Mouse (Mus musculus): ENCODE results near the gene M1ap.
A peak's percentile ranks its signal among the peaks of the same experiment; 100 is the strongest.

The M1ap gene

DNA sequence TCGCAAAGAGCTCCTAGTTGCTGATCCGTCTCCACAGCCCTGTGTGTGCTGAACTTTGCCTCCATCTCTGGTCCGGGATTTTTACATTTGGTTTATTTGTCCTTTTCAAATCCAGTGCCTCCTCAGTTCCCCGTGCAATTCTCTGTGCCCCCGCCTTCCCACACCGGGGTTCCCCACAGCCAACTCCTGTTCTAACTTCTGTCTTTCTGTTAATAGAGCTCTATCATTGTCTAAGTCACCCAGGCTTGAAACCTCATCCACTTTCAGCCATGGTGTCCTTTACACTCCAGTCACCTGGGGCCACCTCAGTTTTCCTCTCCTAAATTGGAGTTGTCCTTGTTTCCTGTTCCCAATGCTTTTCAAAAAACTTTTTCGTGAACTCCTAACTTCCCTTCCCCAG, 64.6 kb downstream of the M1ap start:
- no peak for DNase-seq

- no peak for DNase-seq
Measured at GRCm38 (mm10) chr6:83011756-83012155, 65.1 kb downstream of the M1ap start.

GRCm38 (mm10) chr6:83013444-83013843, 66.7 kb downstream of the M1ap start:
- DNase-seq = no peak

DNA sequence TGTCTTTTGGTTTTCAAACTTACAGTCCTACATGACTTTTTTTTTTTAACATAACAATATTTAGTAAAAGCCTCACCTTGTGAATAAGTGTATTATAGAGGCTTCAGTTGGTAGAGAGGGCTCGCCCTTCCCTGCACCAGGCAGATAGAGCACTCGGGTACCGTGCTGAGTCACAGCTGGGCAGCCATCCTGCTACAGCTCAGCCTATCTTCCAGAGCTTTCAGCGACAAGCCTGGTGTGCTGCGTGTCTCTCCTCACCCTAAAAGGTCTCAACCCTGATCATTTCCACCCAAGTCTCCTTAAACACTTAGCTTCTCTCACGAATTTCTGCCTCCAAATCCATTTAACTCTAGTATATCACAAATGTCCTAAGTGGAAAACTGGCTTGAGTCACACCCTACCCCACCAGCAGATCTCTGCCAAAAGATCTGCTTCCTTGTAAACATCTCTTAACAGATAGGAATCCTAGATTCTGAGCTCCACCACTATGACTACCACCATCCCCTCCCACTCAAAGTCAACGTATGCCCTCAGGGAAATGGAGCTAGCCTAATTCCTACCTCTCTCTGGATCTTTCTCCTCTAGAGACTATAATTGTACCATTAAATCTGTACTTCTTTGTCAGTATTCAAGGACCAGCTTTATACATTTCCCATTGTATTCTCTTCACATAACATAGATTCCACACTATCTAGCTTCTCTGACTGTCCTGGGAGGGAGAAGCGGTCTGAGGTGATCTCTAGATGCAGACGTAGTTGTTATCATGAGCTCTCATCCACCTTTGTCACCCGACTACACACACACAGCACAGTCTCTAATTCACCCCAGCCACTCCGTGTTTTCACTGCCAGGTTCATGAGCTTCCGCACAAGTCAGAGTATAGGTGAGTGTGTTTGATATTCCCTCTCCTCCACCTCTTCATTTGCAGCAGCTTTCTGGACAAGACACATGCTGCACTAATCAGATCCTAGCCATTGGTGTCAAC, 68.1 kb downstream of the M1ap start:
- no peak for DNase-seq

DNA sequence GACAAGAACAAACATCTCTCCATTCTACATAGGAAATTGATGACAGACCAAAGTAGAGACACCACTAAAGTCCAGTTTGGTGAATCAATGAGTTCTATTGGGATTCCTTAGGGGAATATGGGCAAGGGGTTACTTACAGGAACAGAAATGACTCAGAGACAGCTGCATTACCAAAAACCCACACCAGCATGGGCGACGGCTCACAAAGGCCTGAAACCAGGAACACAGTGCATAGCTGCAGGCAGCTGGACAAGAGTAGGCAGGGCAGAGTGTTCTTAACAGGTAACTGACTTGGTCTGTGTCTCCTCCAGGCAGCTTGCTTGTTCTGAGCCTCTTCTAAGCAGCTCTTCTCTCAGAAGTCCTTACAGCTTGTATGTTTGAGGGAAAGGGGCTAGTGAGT, 69.0 kb downstream of the M1ap start:
- DNase-seq = no peak

DNA sequence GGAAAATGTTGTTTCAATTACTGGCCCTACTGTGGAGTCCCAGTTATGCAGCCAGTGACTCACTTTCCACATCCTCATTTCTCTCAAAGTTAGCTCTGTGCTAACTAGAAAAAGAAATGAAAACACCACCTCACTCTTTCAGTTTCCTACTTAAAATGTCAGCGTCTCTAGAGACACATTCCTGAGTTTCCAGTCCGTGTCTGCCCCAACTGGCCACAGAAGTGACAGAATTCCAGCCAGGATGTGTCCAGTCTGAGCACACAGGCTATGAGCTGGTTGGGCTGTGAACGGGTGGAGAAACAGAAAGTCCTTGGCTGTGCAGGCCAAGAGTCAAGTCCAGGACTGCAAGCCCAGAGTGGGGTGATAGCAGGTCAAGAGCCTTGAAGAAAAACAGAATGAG, 70.5 kb downstream of the M1ap start:
- no peak for DNase-seq

DNA sequence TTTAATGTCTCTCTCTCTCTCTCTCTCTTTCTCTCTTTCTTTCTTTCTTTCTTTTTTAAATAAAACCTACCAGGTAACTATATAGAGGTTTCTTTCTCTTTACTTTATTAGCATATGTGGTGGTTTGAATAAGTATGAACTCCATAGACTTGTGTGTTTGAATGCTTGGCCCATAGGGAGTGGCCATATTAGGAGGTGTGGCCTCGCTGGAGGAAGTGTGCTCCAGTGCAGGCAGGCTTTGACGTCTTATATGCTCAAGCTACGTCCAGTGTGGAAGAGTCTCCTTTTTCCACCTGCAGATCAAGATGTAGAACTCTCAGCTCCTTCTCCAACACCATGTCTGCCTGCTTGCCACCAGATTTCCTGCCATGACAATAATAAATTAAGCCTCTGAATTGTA, 72.3 kb downstream of the M1ap start:
- DNase-seq = no peak

GRCm38 (mm10) chr6:83020121-83020520, 73.4 kb downstream of the M1ap start:
- DNase-seq = no peak

GRCm38 (mm10) chr6:83020836-83021593, 74.3 kb downstream of the M1ap start:
- no peak for DNase-seq

DNA sequence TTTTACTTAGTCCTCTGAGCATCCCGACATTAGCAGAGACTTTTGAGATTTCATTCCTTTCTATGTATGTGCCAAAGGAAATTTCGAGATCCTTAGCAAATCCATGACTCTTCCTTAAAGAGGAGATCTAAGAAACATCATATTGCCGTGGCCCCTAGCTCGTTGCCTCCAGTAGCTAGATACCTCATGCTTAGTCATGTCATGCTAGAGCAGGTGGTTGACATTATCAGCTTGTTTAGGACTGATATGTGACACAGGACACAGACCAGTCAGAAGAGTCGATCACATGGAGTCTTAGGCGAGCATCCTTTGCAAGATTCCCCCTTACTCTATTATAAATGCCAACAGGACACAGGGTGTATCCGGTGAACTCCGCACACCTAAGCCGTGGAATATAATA, 76.3 kb downstream of the M1ap start:
- DNase-seq = no peak

DNA sequence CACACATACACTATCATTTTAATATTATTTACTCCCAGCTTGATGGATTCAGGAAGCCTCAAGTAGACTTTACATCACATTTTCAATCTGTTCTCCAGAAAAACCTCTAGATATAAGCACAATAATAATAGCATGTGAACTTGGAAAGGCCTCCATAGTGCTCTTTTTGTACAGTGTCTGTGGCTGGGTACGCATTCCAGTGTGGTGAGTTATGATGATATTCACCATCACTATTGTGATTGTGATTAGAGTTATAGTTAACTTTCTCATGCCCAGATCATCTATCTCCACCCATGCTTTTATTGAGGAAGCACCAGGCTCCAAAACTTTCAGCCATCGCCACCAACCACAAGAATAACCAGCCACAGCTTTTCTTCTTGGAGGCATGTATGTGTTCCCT, 77.1 kb downstream of the M1ap start:
- DNase-seq = no peak

DNA sequence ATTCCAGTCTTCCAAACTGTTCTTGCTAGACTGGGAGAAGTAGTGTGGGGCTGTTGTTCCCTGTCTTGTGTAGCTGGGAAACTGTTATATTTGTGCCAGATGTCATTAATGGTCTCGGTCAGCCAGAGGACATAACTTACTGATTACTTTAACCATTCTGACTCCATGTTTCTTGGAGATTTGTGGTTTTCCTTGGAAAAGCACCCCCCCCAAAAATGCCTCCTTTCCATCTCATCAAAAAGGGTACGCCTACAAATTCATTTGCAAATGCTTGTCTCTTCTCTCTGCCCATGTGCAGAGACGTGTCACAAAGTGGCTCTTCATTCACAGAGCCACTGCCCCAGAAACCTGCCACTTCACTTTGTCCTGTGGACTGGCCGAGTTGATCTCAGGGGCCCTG, 77.7 kb downstream of the M1ap start:
- DNase-seq = no peak

DNA sequence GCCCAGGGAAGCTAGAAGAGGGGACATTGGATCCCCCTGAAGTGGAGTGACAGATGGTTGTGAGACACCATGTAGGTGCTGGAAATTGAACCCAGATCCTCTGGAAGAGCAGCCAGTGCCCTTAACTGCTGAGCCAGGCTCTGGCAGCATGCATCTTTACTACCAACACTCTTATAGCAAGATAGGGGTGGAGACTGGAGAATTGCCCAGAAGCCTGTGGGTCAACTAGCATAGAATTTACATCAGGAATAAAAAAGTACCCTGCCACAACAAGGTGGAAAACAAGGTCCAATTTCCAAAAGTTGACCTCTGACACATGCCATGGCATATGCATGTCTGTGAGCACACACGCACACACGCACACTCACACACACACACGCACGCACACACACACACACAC, 78.5 kb downstream of the M1ap start:
- DNase-seq = no peak

DNA sequence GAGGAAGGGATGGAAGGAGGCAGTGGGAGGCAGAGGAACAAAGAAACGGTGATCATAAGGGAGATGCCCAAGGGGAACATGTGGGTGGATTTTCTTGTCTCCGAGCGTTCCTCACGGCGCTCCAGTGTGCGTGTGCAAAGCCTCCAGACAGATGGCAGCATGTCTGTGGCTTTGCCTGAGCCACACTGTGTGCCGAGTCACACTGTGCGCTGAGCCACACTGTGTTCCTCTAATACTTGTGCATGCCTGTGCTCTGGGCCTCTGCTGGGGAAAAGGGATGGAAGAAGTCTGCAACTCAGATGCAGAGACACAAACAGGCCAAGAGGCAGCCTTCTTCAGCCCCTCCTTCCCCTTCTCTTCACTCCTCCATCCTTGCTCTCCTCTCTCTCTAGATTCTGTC, 80.6 kb downstream of the M1ap start:
- no peak for DNase-seq

DNA sequence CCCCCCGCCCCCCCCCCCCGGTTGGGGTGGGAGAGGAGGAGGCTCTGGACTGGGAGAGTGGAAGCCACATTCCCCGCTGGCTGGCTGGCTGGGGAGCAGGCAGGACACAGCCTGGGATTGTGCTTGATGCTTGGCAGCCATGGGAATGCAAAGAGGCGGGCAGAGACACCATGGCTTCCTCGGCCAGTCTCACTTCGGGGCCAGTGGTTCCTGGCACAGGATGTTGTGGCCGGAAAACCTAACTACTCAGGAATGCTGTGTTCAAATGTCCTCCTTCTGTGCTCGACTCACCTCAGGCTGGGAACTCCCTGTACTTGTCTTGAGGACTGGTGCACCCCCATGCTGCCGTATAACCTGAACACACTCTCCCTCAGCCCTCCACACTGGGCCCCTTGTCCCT, 81.0 kb downstream of the M1ap start:
- no peak for DNase-seq

DNA sequence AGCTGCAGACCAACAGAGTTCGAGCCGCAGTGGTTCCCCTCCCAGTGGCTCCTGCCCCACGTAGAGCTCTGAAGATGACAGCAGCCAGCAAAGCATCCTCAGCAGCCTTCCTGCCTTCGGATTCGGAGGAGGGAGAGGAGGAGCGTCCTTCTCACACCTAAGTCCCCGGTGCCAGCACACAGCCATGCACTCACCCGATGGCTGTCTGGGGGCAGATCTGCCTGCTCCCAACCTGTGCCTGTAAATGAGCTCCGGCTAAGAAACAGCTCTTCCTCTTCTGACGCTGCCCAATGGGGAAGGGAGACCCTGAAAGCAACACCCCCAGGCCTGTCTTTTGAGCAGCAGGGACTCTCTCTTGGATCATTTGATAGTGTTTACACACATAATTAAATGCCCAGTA, 83.1 kb downstream of the M1ap start:
- no peak for DNase-seq

- no peak for DNase-seq
Measured at GRCm38 (mm10) chr6:83031111-83031510, 84.4 kb downstream of the M1ap start.

GRCm38 (mm10) chr6:83031921-83032590, 85.4 kb downstream of the M1ap start:
- no peak for DNase-seq

- no peak for DNase-seq
Measured at GRCm38 (mm10) chr6:83032769-83033191, 86.1 kb downstream of the M1ap start.

DNA sequence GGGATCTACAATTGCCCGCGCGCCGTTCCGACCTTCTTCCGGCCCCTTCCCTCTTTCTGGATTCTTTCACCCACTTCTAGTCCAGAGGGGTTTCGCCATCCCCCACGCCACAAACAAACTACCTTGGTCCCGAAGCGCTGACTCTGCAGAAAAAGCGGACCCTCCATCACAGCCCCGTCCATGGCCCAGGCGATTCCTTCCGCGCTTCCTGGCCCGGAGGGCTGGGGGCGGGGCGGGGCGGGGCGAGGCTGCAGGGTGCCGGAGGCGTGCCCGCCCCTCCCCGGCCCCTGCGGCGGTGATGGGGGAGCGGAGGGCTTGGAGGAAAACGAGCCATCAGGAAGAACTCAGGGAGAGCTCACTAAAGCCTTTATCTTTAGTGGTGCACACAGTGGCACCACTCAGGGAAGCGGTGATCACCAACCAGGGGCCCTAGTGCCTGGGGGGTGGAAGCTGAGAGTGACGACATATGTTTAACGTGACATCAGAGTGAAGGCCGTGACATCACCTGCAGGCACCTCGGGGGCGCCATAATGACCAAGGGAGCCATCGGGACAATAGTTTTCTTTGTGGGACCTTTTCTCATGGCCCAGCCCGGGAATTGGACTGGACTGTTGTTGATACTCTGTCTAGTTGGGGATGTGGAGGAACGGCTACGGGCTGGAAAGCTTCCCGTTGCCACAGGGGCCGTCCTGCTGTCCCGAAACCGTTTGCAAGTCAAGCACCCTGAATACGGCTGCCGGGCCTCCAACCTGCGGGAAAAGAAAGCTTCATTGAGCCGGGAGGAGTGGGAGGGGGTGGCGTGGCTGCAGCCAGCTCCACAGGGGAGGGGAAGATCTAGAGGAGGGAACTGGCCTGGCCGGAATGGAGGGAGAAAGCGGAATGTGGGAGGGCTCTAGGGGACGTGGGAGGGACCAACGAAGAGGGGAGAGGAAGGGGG, 86.8 kb downstream of the M1ap start, which contains the start of the genes Dok1 and Loxl3:
Gene Dok1 (minus strand): TSS at position 223 of the 937 bp plus-strand sequence.
Gene Loxl3 (plus strand): TSS at position 925 of the 937 bp plus-strand sequence.
- DNase-seq = peak; percentile 43

GRCm38 (mm10) chr6:83034463-83035055, 87.9 kb downstream of the M1ap start:
- DNase-seq = no peak

GRCm38 (mm10) chr6:83037188-83037587, 90.5 kb downstream of the M1ap start:
- DNase-seq = no peak

Data from kidney, adult 11 months (tissue).